Mouse (Mus musculus): Measurements from ENCODE around the gene Rufy3.

Rufy3 gene

GRCm38 (mm10) chr5:88574829-88575228 is 10.0 kb downstream of the Rufy3 start:
- in situ Hi-C loops (cut with MboI, MseI): loop anchor here in 1 of 2 experiments (25.0 kb wide), 1 partner anchor 187 kb away; the partner anchor contains the start of gene Dck

GRCm38 (mm10) chr5:88575506-88576338 is 10.9 kb downstream of the Rufy3 start:
- in situ Hi-C loops (cut with MboI, MseI): no loop called here

DNA sequence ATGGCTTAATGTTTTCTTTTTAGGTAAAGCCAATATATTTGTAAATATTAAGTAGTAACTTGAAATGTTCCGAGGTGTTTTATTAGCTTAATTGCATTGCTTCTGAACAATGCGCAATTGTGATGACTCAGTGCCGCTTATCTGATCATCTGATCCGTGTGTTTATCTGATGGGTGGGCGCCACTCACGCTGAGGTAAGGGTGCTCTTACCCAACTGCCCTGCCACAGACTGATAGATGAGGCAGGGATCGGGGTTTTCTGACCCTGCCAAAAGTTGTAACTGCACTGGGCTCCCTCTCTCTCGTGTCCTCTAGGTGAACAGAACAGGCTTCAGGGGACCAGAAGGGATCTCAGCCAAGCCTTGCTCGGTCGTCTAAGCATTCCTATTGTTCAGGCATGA is 15.8 kb downstream of the Rufy3 start:
- in situ Hi-C loops (cut with MboI, MseI): no loop called here

- in situ Hi-C loops (cut with MboI, MseI): no loop called here
Observed at GRCm38 (mm10) chr5:88581343-88581742, 16.5 kb downstream of the Rufy3 start.

DNA sequence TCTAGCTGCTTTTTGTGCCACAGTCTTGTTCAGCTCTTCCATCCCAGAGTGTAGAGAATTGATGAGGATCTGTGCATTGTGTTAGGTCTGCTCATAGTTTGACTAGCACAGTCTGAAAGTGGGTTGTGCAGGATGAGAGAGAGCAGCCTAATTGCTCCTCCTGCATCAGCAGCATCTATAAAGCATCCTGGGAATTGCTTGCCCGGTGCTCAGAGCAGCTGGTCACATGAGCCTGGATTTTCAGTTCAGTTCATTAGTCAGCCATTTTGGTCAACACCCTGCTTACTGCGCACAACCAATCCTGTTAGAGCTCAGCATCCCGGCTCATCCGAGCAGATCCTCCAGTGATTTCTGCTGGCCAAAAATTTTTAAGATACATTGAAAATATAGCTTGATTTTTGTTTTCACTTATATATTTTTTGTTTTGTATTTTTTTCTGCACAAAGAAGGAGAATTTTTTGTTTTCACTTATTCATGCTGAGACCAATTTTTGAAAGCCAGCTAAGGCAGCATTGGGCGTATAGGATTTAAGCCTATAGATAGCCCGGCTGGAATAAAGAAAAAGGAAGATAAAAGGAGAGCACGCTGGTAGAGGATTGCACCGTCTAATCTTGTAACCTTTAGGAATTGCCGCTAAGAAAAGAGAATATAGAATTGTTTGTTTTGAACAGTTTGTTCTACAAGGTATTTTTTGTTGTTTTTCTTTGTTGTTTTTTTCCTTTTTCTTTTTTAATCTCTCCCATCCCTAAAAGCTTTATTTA is 18.6 kb downstream of the Rufy3 start:
- in situ Hi-C loops (cut with MboI, MseI): no loop called here

- in situ Hi-C loops (cut with MboI, MseI): no loop called here
Observed at GRCm38 (mm10) chr5:88584061-88584460, 19.2 kb downstream of the Rufy3 start.

- in situ Hi-C loops (cut with MboI, MseI): no loop called here
Observed at GRCm38 (mm10) chr5:88586407-88587174, 21.8 kb downstream of the Rufy3 start.

DNA sequence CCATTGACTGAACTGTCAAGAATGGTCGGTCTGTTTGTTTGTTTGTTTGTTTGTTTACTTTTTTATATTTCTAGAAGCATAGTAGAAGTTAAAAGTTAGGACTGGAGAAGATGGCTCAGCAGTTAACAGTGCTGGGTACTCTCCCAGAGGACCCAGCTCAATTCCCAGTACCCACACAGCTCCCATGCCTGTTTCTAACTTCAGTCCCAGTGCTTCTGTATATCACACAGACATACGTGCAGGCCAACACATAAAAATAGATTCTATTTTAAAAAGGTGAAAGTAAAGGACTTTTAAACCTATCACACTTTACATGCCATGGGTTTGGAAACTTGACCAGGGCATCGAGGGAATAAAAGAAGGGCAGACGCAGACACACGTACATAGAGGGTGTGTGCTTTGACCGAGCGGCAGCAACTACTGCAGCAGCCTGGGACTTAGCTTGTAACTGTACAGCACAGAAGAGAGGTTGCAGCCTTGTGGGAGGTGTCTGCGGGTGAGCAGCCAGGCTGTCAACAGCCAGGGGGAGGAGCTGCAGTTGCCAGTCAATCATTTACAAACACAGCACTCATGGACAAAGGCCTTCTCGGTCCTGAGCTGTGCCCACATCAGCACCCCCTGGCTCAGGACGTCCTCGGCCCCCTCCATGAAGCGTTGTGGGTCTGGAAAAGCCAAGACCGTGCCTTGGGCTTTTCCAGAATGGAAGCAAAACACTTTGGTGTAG is 22.5 kb downstream of the Rufy3 start:
- in situ Hi-C loops (cut with MboI, MseI): no loop called here

GRCm38 (mm10) chr5:88588481-88588880 is 23.6 kb downstream of the Rufy3 start:
- in situ Hi-C loops (cut with MboI, MseI): no loop called here

GRCm38 (mm10) chr5:88593421-88594172 is 28.8 kb downstream of the Rufy3 start:
- in situ Hi-C loops (cut with MboI, MseI): no loop called here

GRCm38 (mm10) chr5:88594173-88594569 is 29.3 kb downstream of the Rufy3 start:
- in situ Hi-C loops (cut with MboI, MseI): no loop called here

GRCm38 (mm10) chr5:88595537-88596455 is 31.0 kb downstream of the Rufy3 start:
- in situ Hi-C loops (cut with MboI, MseI): no loop called here

DNA sequence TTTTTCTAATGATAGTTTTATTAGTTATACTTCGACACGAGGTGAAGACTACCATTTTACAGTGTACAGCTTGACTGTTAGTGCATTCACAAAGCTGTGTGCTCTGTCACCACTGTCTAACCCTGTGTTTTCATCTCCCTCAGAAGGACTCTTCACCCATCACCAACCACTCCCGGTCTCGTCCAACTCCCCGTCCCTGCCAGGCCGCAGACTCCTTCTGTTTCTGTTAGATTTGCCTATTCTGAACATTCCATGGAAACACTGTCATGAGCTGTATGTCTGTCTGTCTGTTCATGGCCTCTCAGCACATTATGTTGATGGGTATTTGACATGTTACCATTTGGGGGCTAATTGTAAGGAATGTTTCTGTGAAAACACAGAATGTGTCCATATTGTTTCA is 34.1 kb downstream of the Rufy3 start:
- in situ Hi-C loops (cut with MboI, MseI): no loop called here

- in situ Hi-C loops (cut with MboI, MseI): no loop called here
Observed at GRCm38 (mm10) chr5:88602030-88602429, 37.2 kb downstream of the Rufy3 start.

DNA sequence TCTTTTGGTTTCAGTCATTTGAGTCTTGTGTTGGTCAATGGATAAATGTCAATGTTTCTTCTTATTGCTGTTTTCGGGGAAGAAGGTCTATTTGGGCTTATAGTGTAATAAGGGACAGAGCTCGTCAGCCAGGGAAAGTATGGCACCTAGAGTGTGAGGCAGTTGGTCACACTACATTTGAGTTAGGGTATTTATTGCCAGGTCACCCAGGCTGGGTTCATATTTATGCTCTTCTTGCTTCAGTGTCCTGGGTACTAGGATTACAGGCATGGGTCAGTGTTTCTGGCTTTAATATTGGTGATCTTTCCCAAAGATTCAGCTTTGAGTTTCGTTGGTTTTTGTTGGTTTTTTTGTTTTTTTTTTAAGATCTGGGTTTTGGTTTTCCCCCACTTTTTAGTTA is 37.9 kb downstream of the Rufy3 start:
- in situ Hi-C loops (cut with MboI, MseI): no loop called here

- in situ Hi-C loops (cut with MboI, MseI): no loop called here
Observed at GRCm38 (mm10) chr5:88604046-88604445, 39.2 kb downstream of the Rufy3 start.

- in situ Hi-C loops (cut with MboI, MseI): no loop called here
Observed at GRCm38 (mm10) chr5:88604641-88605358, 40.0 kb downstream of the Rufy3 start.

- in situ Hi-C loops (cut with MboI, MseI): no loop called here
Observed at GRCm38 (mm10) chr5:88614129-88614528, 49.3 kb downstream of the Rufy3 start.

GRCm38 (mm10) chr5:88616988-88617387 is 52.1 kb downstream of the Rufy3 start:
- in situ Hi-C loops (cut with MboI, MseI): no loop called here
